Mouse (Mus musculus) liver, postnatal 0 days (tissue): ENCODE results near the gene Hrasls5.

Experiments used
- CTCF ChIP-seq: sonication (generic); IDR thresholded peaks from 2 replicates; pipeline ENCODE4 v1.5.1; 2016; ENCODE audit warnings: antibody characterized with exemption, low read depth
- EP300 ChIP-seq: IDR thresholded peaks from 2 replicates; pipeline ENCODE4 v1.6.1; 2016; ENCODE audit warnings: antibody characterized with exemption, low read depth, mild to moderate bottlenecking

GRCm38 (mm10) chr19:7590795-7591194, 21.5 kb upstream of the Hrasls5 start:
- TF ChIP-seq EP300 (no peak), CTCF (no peak)
